Mouse (Mus musculus) urinary bladder, postnatal 36 days (tissue): ENCODE measurements around the gene Acrbp.
A peak's percentile ranks its signal among the peaks of the same experiment; 100 is the strongest.

Experiments
- DNase-seq, 2 experiments: peaks; one replicate each; pipeline ENCODE4 v3.0.0; 2022; ENCODE audit warnings: low spot score in 2 of 2, mixed read lengths in 1 of 2

Acrbp gene

DNA sequence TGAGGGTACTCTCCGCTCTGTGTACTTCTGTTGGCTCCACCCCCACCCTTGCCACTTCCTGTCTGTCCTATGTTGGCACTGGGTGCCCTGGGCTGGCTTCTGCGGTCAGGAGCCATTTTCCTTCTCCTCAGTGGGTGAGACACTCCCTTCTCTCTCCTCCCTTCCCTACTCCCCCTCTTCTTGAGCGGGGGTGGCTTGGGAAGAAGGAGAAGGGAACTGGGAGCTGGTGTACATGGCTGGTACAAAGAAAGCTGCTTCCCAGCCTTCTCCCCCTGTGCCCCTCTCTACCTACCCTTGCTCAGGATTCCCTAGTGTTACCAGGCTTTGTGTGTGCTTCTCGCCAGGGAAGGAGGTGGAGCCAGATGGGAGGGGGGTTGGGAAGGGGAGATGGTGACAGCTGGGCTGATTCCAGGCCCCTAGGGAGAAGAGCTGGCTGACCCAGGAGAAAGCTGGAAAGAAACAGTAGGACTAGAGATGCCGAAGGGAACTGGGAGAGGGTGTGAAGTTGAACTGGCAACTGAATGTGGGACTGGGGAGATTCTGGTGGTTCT is 50.0 kb downstream of the Acrbp start:
- DNase-seq = peak; percentile 25 to 44

GRCm38 (mm10) chr6:125101444-125101843 is 52.0 kb downstream of the Acrbp start:
- DNase-seq = no peak

GRCm38 (mm10) chr6:125104223-125104622 is 54.7 kb downstream of the Acrbp start:
- DNase-seq = no peak

- no peak for DNase-seq
Measured at GRCm38 (mm10) chr6:125107705-125108104, 58.2 kb downstream of the Acrbp start.

DNA sequence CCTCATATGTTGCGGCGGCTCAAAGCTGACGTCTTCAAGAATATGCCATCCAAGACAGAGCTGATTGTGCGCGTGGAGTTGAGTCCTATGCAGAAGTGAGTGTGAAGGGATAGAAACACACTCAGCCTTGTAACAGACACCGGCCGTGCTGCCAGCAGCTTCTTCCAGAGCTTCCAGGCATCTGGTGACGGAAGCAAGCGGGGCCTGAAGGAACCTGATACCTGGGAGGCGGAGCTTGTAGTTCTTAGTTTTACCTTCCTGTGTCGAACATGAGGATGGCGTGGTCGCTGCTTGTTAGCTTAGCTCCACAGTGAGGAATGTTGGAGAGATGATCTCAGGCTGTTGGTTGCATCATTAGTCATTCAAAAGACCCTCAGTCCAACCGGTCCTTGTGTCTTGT is 59.9 kb downstream of the Acrbp start:
- no peak for DNase-seq

GRCm38 (mm10) chr6:125110927-125111326 is 61.4 kb downstream of the Acrbp start:
- no peak for DNase-seq

DNA sequence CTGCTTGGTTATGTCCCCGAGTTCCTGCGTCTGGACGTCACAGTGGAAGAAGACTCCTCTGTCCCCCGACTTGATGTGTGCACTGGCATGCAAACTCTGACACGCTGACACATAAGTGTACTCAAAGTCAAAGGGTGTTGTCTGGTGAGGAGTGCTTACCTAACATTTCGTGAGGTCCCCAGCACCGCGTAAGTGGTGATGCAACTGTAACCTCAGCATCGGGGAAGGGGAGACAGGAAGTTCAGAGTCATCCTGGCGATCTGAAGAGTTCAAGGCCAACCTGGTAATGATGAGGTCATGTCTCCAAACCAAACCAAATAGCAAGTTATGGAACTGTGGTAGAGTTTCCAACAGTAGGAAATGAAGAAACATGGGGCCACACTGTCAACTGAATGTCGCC is 63.1 kb downstream of the Acrbp start:
- DNase-seq = no peak
